Comparison of ENCODE assay signal across 27 mouse cellular contexts in genomic region chr2:92525062-92525623, GRCm38 (mm10).
DNase-seq lines count a peak whose midpoint lies in the region; ATAC-seq lines count a peak whose summit lies in the region.
"Had no signal": no experiment of that assay in that cellular context is flagged by ENCODE, and none has a peak within 500 bp of the region (broad histone marks: within the 10 kb centered on the region; RNA-seq: fewer than 3 reads in every experiment).

No protein-coding gene starts in this region.

- ATAC-seq in hindbrain, embryonic 14.5 days (ENCODE audit: low FRiP score), result no peak
- ATAC-seq in midbrain, embryonic 14.5 days (ENCODE audit: low FRiP score, low TSS enrichment), result no peak
- no peak for ATAC-seq in midbrain, embryonic 16.5 days
- ATAC-seq: forebrain, embryonic 15.5 days had no signal

- peaks cover 31% of the 10 kb centered on the region for H3K4me1 ChIP-seq in hindbrain, embryonic 10.5 days (replicated peaks)
- peaks cover 16% of the 10 kb centered on the region for H3K4me1 ChIP-seq in hindbrain, embryonic 14.5 days (replicated peaks; ENCODE audit: control insufficient read depth, insufficient read depth, low read length)
- peaks cover 8% of the 10 kb centered on the region; the same call in 1 of the 2 replicates for H3K4me1 ChIP-seq in midbrain, embryonic 14.5 days (ENCODE audit: control insufficient read depth, insufficient read depth, low read length)
- H3K4me1 ChIP-seq in midbrain, embryonic 16.5 days (ENCODE audit: control insufficient read depth, insufficient read depth, low read length), result peaks cover 15% of the 10 kb centered on the region
- H3K4me1 ChIP-seq: stomach, embryonic 15.5 days had no signal

- DNase-seq in adrenal gland, postnatal 36 days, result peak; percentile 38 to 61
- DNase-seq in adrenal gland, adult 18-20 months (ENCODE audit: low spot score in 2 of 2), result no peak
- no peak for DNase-seq in hindbrain, embryonic 10.5 days (ENCODE audit: low spot score)
- DNase-seq in hindbrain, embryonic 14.5 days (ENCODE audit: low spot score), result no peak
- no peak for DNase-seq in midbrain, embryonic 14.5 days
- DNase-seq in layer of hippocampus, postnatal 14 days (ENCODE audit: low spot score in 2 of 2), result no peak
- DNase-seq: adrenal gland, postnatal 14 days; cerebellum, adult 18-20 months; cerebellum, postnatal 10 days; gastrocnemius, postnatal 36 days; heart, adult 2 months; kidney, postnatal 14 days; layer of hippocampus, adult 9-11 months; liver; lung, adult 2 months; lung, postnatal 10 days; right cerebral cortex, postnatal 25 days; thymus, adult 18-20 months; thymus, postnatal 25 days had no signal

- H3K9me3 ChIP-seq in hindbrain, embryonic 10.5 days, result no peaks in the 10 kb centered on the region
- no peaks in the 10 kb centered on the region for H3K9me3 ChIP-seq in hindbrain, embryonic 14.5 days (ENCODE audit: control insufficient read depth, low read length)
- H3K9me3 ChIP-seq in midbrain, embryonic 14.5 days (ENCODE audit: control insufficient read depth, low read length), result no peaks in the 10 kb centered on the region
- H3K9me3 ChIP-seq in midbrain, embryonic 16.5 days (replicated peaks; ENCODE audit: control insufficient read depth, low read length, poor library complexity, severe bottlenecking), result no peaks in the 10 kb centered on the region
- H3K9me3 ChIP-seq: forebrain, embryonic 15.5 days; G1E; stomach, embryonic 15.5 days had no signal

- no peaks in the 10 kb centered on the region for H3K27me3 ChIP-seq in hindbrain, embryonic 10.5 days (ENCODE audit: insufficient read depth, poor library complexity, severe bottlenecking)
- H3K27me3 ChIP-seq in hindbrain, embryonic 14.5 days (ENCODE audit: control insufficient read depth, insufficient read depth, low read length), result no peaks in the 10 kb centered on the region
- H3K27me3 ChIP-seq in midbrain, embryonic 14.5 days (ENCODE audit: control insufficient read depth, insufficient read depth, low read length), result no peaks in the 10 kb centered on the region
- H3K27me3 ChIP-seq in midbrain, embryonic 16.5 days (ENCODE audit: control insufficient read depth, insufficient read depth, low read depth, low read length), result no peaks in the 10 kb centered on the region
- H3K27me3 ChIP-seq: forebrain, embryonic 15.5 days; stomach, embryonic 15.5 days had no signal

- 89% methylated on average over 10 of the region's 10 CpGs for WGBS in hindbrain, embryonic 10.5 days
- WGBS in hindbrain, embryonic 14.5 days, result 76% methylated on average over 10 of the region's 10 CpGs
- WGBS in midbrain, embryonic 14.5 days, result 83% methylated on average over 10 of the region's 10 CpGs
- 85% methylated on average over 10 of the region's 10 CpGs for WGBS in midbrain, embryonic 16.5 days

- no peaks in the 10 kb centered on the region for H3K36me3 ChIP-seq in hindbrain, embryonic 10.5 days
- H3K36me3 ChIP-seq in hindbrain, embryonic 14.5 days (replicated peaks; ENCODE audit: control insufficient read depth, insufficient read depth), result no peaks in the 10 kb centered on the region
- no peaks in the 10 kb centered on the region for H3K36me3 ChIP-seq in midbrain, embryonic 14.5 days (ENCODE audit: control insufficient read depth, insufficient read depth, low read length)
- no peaks in the 10 kb centered on the region for H3K36me3 ChIP-seq in midbrain, embryonic 16.5 days (ENCODE audit: control insufficient read depth, insufficient read depth, low read length)
- H3K36me3 ChIP-seq: forebrain, embryonic 15.5 days; G1E; stomach, embryonic 15.5 days had no signal

- H3K9ac ChIP-seq in hindbrain, embryonic 14.5 days, result no peak overlapping the region
- no peak overlapping the region for H3K9ac ChIP-seq in midbrain, embryonic 14.5 days (replicated peaks; ENCODE audit: low read length)
- no peak overlapping the region for H3K9ac ChIP-seq in midbrain, embryonic 16.5 days (ENCODE audit: low read depth, low read length)
- H3K9ac ChIP-seq: forebrain, embryonic 15.5 days; liver, embryonic 14.5 days; stomach, embryonic 15.5 days had no signal

- H3K27ac ChIP-seq in hindbrain, embryonic 10.5 days, result peak overlapping the region; percentile 19; the same call in 1 of the 2 replicates
- H3K27ac ChIP-seq in hindbrain, embryonic 14.5 days, result no peak overlapping the region
- H3K27ac ChIP-seq in midbrain, embryonic 14.5 days (replicated peaks; ENCODE audit: low read depth, low read length), result 0 out of 2 replicates have a peak overlapping the region, but pooled peaks have one; percentile 13
- H3K27ac ChIP-seq in midbrain, embryonic 16.5 days (ENCODE audit: low read length), result no peak overlapping the region
- H3K27ac ChIP-seq: forebrain, embryonic 15.5 days; heart, adult 2 months; liver, embryonic 14.5 days; macrophage; stomach, embryonic 15.5 days had no signal

- H3K4me3 ChIP-seq in hindbrain, embryonic 10.5 days, result no peak overlapping the region
- no peak overlapping the region for H3K4me3 ChIP-seq in hindbrain, embryonic 14.5 days (replicated peaks; ENCODE audit: low read length)
- H3K4me3 ChIP-seq in midbrain, embryonic 14.5 days (replicated peaks; ENCODE audit: low read depth, low read length), result no peak overlapping the region
- H3K4me3 ChIP-seq in midbrain, embryonic 16.5 days (ENCODE audit: low read depth, low read length), result no peak overlapping the region
- H3K4me3 ChIP-seq: erythroblast, embryonic 14.5 days; forebrain, embryonic 15.5 days; heart, adult 2 months; myocyte; stomach, embryonic 15.5 days had no signal

- no peak overlapping the region for H3K4me2 ChIP-seq in hindbrain, embryonic 14.5 days (replicated peaks)
- no peak overlapping the region for H3K4me2 ChIP-seq in midbrain, embryonic 14.5 days (ENCODE audit: low read length)
- H3K4me2 ChIP-seq in midbrain, embryonic 16.5 days (ENCODE audit: low read length), result no peak overlapping the region
- H3K4me2 ChIP-seq: forebrain, embryonic 15.5 days; stomach, embryonic 15.5 days had no signal

Comparison
In these comparisons a context has a peak if more than half of its experiments do, and no peak if none do; other contexts are left out.
1. DNase-seq: peak in adrenal gland, postnatal 36 days (2 of 2); none in adrenal gland, adult 18-20 months (0 of 2), hindbrain, embryonic 10.5 days (single experiment), hindbrain, embryonic 14.5 days (single experiment), midbrain, embryonic 14.5 days (single experiment) and layer of hippocampus, postnatal 14 days (0 of 2).
2. H3K27ac ChIP-seq: peak in hindbrain, embryonic 10.5 days (single experiment) and midbrain, embryonic 14.5 days (single experiment); none in hindbrain, embryonic 14.5 days (single experiment) and midbrain, embryonic 16.5 days (single experiment).